Mouse (Mus musculus) left cerebral cortex, adult 18-20 months (tissue): Measurements from ENCODE around the gene Nek7. TPM values are rescaled to one million over a fixed set of nuclear protein-coding genes. Genes with fewer than 3 reads are reported as not detected.

Experiments used
- DNase-seq, 2 experiments: peaks; one replicate each; pipeline ENCODE4 v3.0.0; 2021 to 2022; ENCODE audit warnings: low spot score in 2 of 2, mixed read lengths in 1 of 2
- total RNA-seq, 2 experiments: library from RNA; stranded (reverse); gene quantifications; 2 replicates each; pipeline ENCODE4 v1.2.3; 2021

Gene Nek7
- total RNA-seq, 2 experiments from 2014 or later: 35.6 to 37.0 TPM

DNA sequence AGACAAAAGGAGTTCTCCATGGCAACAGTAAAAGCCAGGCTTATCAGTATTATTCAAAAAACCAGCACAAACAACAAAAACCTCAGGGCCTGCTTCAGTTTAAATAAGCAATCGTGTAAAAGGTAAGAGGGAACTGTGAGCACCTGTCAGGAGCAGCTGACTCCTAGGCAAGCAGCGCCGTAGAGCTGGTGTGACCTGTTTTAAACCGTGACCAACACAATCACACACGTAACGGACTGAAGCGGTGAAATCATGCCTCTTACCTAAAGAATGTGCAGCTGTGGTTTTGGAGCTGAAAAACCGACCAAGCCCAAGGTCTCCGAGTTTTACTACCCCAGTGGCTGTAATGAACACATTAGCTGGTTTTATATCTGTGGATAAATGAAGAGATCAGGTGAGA, 104.6 kb downstream of the Nek7 start:
- no peak for DNase-seq

DNA sequence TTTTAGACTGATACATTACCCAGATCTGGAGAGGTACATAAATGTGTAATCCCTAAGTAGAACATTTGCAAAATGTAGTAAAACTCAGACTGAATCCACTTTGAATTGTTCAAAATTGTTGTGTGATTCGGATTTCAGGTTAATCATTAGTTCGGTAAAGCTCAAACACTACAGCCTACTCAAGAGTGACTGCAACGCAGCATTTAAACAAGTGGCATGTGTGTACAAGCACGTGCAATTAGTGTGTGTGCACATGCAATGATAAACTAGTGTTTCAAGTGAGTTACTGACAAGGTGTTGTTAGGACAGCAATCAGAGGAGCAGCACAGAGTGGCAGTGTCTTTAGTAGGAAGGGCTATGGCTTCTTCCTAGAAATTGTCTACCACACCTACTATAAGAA, 106.0 kb downstream of the Nek7 start:
- no peak for DNase-seq

DNA sequence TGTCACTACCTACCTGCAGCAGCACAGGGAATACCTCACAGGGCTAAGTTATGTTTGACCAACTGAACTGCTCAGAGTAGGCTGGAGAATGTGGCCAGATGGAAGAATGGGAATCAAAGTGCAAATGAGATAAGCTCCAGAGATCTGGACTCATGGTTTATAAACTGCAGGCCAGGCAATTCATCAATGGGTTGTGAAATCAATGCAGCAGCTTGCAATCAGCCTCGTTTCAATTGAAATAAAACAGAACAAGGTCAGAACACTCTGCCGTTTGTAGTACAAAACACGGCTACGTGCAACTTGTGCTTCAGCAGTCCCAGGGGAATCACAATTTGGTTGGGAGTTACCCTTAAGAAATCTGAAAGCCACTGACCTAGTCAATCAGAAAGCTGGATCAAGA, 109.4 kb downstream of the Nek7 start:
- DNase-seq: no peak

DNA sequence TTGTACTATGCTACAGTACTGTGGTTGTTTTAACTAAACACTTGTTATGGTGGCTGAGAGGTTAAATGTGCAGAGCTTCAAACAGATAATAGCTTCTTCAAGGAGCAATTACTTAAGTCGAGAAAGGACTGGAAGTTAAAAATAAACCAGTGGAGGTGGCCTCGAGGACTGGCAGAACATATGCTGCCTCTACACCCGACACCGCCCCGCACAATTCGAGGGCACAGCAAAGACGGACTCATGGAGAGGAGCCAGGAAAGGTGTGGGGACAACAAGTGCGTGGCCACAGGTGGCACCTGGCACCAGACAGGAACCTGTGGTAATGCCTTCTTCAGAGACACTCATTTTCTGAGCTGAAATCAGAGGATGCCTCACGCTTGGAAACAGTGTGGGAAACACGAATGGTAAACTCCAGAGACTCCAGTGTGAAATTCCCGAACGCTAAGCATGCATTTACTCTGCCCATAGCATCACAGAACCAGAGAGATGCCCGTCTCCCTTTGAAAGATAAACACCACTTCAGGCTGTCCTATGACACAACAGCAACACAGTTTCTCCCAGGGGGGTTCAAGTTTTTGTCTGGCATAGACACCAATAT, 112.4 kb downstream of the Nek7 start:
- DNase-seq: peak; percentile 13 to 45

DNA sequence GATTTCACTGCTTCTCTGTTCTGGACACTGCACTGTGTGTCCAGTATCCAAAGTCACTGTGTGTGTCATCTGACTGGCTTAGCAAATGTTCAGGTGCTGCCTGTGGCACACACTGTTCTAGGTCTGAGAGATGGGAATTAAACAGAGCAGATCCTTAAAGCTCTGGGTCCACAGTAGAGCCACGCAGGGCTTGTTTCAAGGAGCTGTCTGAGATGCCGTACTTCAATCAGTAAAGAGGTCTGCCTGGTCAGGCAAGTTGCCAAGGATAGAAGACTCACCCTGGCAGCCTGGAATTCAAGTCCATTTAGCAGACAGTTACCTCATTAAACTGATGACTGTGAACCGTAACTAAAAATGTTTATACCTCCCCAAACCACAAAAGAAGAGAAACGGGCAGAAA, 112.9 kb downstream of the Nek7 start:
- no peak for DNase-seq

DNA sequence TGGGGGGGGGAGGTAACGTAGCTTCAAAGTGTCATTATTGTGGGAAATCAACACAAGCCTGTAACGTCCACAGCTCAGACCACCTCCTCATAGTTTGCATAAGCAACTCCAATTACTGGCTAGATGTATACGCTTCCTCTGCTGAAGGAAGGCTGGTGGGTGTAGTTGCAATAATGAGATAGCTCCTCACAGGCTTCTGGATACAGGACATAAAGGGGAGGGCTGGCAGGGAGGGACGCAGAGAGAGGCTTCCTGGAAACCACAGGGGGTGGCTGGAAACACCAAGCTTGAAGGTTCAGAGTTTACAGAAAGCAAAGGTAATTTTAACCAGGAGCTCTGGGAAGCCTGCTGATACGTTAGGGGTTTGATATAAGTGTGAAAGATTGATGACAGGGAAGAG, 115.7 kb downstream of the Nek7 start:
- no peak for DNase-seq

DNA sequence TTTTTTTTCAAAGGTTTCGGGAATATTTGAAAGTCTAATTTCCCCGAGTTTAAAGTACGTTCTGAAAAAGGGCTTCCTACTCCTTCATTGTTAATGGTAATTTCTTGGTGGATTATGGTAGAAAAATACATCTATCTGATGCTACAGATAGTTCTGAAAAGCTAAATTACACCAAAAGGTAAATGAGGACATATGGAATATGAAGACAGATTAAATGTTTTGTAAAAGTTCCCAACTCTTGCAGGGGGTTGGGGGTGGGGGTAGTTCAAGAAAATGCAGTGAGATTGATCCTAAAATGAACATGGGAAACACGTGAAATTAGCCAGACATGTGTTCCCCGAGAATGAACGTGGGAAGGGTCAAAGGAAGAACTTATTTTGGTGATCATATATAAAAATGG, 119.2 kb downstream of the Nek7 start:
- DNase-seq: no peak

DNA sequence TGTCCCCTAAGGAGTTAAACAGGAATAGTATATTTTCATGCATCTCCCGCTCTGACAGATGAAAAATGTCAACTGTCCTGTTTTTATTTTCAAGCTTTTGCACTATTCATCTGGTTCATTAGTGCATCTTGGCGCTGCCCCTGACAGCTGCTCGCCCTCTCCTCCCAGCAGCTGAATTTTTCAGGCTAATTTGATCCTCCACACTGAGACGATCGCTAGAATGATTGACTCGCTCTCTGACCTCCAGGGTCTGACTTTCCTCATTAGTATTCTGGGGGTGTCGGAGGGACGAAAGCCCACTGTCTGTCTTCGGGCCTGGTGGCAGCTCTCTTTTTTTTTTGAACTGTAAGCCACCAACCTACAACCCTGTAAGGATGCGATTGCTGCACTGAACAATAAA, 119.8 kb downstream of the Nek7 start:
- DNase-seq: no peak

DNA sequence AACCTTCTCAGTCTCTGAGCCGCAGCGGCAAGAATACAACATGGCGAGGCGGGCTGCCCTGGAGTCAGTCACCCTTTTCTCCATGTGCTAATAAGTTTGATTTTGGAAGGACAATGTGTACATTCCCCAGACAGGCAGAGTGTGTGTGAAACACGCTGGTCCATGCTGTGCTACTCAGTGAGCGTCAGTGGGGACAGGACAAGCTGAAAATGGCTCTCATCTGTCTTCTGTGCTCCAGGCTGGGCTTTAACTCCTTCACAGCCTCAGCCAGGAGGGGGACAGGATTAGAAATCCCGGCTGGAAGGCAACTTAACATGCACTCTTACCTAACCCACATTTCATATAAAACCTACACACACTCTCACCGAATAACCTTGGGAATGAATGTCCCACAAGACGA, 120.5 kb downstream of the Nek7 start:
- no peak for DNase-seq

DNA sequence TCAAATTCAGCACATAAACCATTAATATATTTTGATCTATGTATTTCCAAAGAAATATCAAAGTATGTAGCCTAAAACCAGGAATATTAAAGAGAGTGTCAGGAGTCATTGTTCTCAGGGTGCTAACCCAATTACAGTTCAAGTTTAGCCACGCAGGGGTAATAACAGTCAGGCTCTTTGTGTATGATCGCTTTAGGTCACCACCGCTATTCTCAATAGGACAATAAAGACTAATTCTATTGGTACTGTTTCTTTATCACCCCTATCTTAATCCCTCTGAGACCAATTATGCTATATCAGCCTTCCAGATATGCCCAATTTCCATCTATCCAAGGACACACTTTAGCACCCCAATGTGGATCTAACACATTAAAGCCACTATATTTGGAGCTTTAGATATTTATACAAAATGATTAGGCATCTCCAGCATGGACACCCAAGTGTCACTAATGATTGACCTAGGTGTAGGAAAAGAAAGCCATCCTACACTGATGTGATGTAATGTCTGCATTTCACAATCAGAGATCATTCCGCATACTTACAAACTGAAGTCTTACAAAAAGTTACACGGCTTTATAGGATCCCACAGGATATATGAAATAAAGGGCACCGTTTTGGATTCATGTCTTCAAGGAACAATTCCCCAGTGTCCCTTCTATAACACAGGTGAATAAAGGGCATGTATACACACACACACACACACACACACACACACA, 128.4 kb downstream of the Nek7 start:
- DNase-seq: no peak

DNA sequence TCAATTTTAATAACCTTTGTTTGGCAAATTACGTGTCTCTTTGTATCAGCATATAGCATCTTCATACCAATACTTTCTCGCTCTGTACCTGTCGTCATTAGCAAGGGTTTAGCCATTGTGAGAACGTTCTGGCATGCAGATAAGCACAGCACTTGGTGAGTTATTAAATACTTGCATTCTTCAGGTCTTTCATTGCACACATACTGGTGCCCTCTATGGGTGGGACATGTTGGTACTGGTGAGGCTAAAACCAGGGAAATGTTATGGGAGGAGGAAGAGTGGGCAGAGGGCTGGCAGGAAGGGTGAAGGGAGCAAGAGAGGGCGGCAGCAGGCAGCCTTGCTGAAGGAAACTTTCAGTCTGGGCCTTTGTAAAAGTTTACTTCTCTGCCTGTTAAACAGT, 132.4 kb downstream of the Nek7 start:
- no peak for DNase-seq

DNA sequence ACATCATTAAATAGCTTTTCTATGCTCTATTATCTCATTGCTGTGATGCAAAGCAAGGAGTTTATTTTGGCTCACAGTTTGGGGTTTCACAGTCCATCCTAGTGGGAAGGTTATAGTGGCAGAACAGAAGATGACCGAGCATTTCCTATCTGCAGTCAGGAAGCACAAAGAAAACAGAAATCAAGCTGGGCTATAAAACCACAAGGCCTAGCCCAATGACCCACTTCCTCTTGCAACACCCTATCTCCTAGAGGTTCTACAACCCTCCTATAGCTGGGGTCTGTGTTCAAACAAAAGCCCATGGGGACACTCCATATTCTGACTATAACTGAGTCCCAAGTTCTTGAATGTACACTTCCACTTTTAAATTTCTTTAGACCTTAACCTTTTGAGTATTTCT, 139.2 kb downstream of the Nek7 start:
- no peak for DNase-seq

DNA sequence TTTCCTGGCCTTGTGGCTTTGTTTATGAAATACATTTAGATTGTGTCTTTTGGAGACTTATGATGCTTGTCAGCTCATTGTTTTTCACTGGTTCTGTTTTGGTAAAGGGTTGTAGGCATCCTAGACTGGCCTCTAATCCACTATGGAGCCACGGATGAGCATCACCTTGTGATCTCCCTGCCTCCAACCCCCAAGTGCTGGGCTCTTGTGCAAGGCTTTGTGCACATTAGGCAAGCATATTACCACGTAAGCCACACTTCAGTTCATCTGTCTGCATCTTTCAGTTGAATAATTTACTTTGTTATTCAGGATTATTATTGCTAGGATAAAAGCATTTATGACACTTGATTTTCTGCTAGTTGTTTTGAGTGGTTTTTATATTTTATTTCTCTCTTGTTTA, 154.6 kb downstream of the Nek7 start:
- DNase-seq: no peak

DNA sequence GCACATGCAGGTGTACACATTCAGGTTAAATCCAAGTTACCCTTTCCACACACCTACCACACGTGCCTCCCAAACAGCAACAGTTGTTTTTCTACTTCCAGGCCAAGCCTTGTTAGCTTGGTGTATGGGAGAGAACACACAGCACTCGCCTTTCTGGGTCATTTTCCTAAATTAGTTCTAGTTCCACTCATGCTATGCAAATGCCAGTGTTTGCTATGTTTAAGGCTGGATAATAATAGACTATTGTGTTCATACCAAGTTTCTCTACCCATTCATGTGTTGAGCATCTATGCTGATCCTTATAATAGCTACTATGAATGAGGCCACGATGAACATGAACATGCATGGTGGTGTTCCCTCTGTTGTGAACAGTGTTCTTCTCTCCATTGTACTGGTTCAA, 158.5 kb downstream of the Nek7 start:
- DNase-seq: no peak

DNA sequence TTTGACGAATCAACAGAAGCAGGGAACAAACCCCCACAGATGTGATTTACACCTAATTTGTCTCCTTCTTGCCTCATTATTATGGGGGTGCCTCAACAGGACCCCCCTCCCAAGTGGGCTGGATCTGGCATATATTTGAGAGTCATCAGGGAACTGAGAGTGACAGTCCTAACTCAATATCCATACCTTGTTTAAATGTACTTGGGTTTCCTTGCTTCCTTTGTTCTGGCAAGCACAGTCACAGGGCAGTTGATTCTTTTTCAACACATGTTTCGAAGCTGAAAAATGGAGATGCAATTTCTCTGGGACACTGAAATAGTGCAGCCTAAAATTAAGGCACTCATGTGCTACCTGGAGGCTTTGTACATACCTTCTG, 170.5 kb downstream of the Nek7 start:
- no peak for DNase-seq

DNA sequence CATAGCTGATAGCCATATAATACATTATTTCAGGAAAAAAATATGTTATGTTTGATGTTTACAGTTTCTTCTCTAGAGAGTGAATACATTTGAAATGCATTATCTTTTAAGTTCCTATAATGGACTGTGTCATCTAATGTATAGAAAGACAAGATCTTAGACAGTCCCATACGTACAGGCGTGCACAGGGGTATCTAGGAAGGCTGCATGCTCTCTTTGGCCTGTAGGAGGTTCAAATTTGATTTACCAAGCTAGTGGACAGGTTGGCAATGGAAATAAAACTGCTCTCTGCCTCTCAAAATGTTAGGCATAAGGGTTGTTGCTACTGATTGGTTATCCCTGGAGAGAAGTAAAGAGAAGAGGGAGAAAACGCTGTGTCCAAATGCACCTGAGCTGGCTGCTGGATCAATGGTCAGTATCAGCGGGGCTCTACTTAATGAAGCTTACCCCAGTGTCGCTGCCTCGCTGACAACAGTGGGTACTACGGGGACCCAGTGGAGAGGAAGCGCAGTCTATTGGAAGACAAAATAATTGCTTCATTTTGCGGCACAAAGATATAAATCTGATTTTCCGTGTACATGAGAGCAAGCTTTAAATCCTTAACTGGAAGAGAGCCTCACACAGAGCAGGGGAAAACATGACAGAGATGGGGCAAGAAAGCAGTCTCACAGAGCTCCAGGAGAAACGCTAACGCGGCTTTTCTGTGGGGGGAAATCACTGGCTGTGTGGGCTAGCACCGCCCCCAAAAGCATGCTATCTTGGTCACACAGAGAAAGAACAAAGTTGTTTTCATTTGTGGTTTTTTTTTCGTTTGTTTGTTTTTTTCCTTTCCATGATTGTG, 171.1 kb downstream of the Nek7 start:
- no peak for DNase-seq

DNA sequence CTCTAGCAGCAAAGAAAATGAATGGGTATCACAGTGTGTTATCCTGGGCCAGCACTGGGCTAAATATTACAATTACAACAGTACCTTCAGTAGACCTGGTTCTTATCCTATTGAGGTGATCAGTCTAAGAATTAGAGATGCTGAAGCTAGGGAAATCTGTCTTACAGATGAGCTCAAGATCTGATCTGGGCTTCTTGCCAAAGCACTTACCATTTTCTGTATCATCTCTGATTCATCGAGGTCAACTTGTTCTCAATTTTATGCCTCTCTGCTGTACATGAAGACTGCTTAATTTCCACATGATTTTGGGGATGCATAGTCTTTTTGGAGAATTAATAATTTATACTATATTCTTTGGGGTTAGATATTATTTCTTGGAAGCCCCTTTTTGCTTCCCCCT, 173.1 kb downstream of the Nek7 start:
- DNase-seq: no peak

Other genes with a start within 250 kb of the Nek7 start
- gene Lhx9, start 228.4 kb upstream of the Nek7 start, total RNA-seq: under 1 TPM; 0.70 to 1.00 TPM
- 10 to 100 TPM; 12.6 to 15.8 TPM for gene 2310009B15Rik, start 236.7 kb upstream of the Nek7 start, total RNA-seq